Mouse (Mus musculus) layer of hippocampus, adult 2 months (tissue): Measurements from ENCODE around the gene Asic3. TPM values are rescaled to one million over a fixed set of nuclear protein-coding genes. Genes with fewer than 3 reads are reported as not detected.

ENCODE experiments used
- DNase-seq, 2 experiments: peaks; one replicate each; pipeline ENCODE4 v3.0.0; 2022; ENCODE audit warnings: low spot score in 2 of 2
- H3K27ac ChIP-seq: fragments of 200-600 bp; 2 replicates; pipeline ENCODE4 v1.8.1; 2022
- H3K4me3 ChIP-seq: fragments of 200-600 bp; 2 replicates; pipeline ENCODE4 v1.8.1; 2022; ENCODE audit warnings: mild to moderate bottlenecking
- CTCF ChIP-seq: fragments of 200-600 bp; conservative IDR thresholded peaks from 2 replicates; pipeline ENCODE4 v1.8.1; 2022; ENCODE audit warnings: antibody characterized with exemption, mild to moderate bottlenecking, moderate library complexity
- total RNA-seq, 2 experiments: library from RNA; stranded (reverse); gene quantifications; 2 replicates each; pipeline ENCODE4 v1.2.3; 2021

Gene Asic3
- total RNA-seq, 2 experiments from 2014 or later, result 0.20 to 0.39 TPM

- Histone ChIP-seq H3K27ac (peak within 1 kb of the TSS; percentile 96), H3K4me3 (peak within 1 kb of the TSS; percentile 91)
- no peak for TF ChIP-seq CTCF
- DNase-seq, result no peak
These were observed 39.0 kb downstream of the Asic3 start, which contains the start of gene Agap3 for GRCm38 (mm10) chr5:24452030-24452690. Agap3 (plus strand) TSS chr5:24452177.

- peak overlapping the region; percentile 94 for H3K27ac ChIP-seq
- H3K4me3 ChIP-seq, result peak overlapping the region; percentile 91
- DNase-seq, result peak in 1 of 2 experiments; percentile 45
- no peak; the same call in 1 of the 2 replicates for TF ChIP-seq CTCF
These were observed 39.6 kb downstream of the Asic3 start for GRCm38 (mm10) chr5:24452691-24453233.

- DNase-seq, result no peak
- Histone ChIP-seq H3K4me3 (peak overlapping the region; percentile 91), H3K27ac (peak overlapping the region; percentile 94)
- no peak for TF ChIP-seq CTCF
These were observed 40.2 kb downstream of the Asic3 start for GRCm38 (mm10) chr5:24453283-24453984.

GRCm38 (mm10) chr5:24453985-24454303 is 40.8 kb downstream of the Asic3 start:
- H3K27ac ChIP-seq, result peak overlapping the region; percentile 94
- TF ChIP-seq CTCF, result no peak
- DNase-seq, result no peak
- peak overlapping the region; percentile 91 for H3K4me3 ChIP-seq

GRCm38 (mm10) chr5:24455076-24455475 is 41.9 kb downstream of the Asic3 start:
- no peak for TF ChIP-seq CTCF
- 0 out of 2 replicates have a peak overlapping the region, but pooled peaks have one; percentile 23 for H3K27ac ChIP-seq
- H3K4me3 ChIP-seq, result peak overlapping the region; percentile 27
- DNase-seq, result no peak

- Histone ChIP-seq H3K4me3 (peak overlapping the region; percentile 27), H3K27ac (0 out of 2 replicates have a peak overlapping the region, but pooled peaks have one; percentile 23)
- no peak for DNase-seq
- TF ChIP-seq CTCF, result no peak
These were observed 42.4 kb downstream of the Asic3 start for GRCm38 (mm10) chr5:24455613-24456012.

- Histone ChIP-seq H3K4me3 (no peak overlapping the region), H3K27ac (peak overlapping the region; percentile 60)
- no peak for TF ChIP-seq CTCF
- no peak for DNase-seq
These were observed 53.6 kb downstream of the Asic3 start for GRCm38 (mm10) chr5:24466762-24467161.

Other genes with a start within 250 kb of the Asic3 start
- gene Nupl2, start 248.4 kb upstream of the Asic3 start, total RNA-seq, result 10 to 100 TPM; 10.7 to 11.7 TPM
- 10 to 100 TPM; 21.7 to 23.6 TPM for gene Kcnh2, start 61.8 kb upstream of the Asic3 start, total RNA-seq
- 1 to 10 TPM; 6.6 to 7.8 TPM for gene Nos3, start 48.6 kb upstream of the Asic3 start, total RNA-seq
- gene Atg9b, start 21.2 kb upstream of the Asic3 start, total RNA-seq, result 1 to 10 TPM; 3.0 to 3.2 TPM
- gene Abcb8, start 19.7 kb upstream of the Asic3 start, total RNA-seq, result 10 to 100 TPM; 50.8 to 57.0 TPM
- gene Cdk5, start 10.1 kb downstream of the Asic3 start, total RNA-seq, result 100 to 1,000 TPM; 118 to 136 TPM
- 10 to 100 TPM; 32.5 to 37.6 TPM for gene Slc4a2, start 10.4 kb downstream of the Asic3 start, total RNA-seq
- 100 to 1,000 TPM; 127 to 130 TPM for gene Fastk, start 31.9 kb downstream of the Asic3 start, total RNA-seq
- 10 to 100 TPM; 22.2 to 22.5 TPM for gene Tmub1, start 34.5 kb downstream of the Asic3 start, total RNA-seq
- 100 to 1,000 TPM; 651 to 655 TPM for gene Agap3, start 38.8 kb downstream of the Asic3 start, total RNA-seq
- under 1 TPM in 1 of 2 experiments, not detected in 1; 0.10 TPM for gene Gbx1, start 113.8 kb downstream of the Asic3 start, total RNA-seq
- gene Asb10, start 127.6 kb downstream of the Asic3 start, total RNA-seq, result under 1 TPM in 1 of 2 experiments, not detected in 1; 0.31 TPM
- not detected for gene 4931409K22Rik, start 143.4 kb downstream of the Asic3 start, total RNA-seq
- gene Abcf2, start 164.1 kb downstream of the Asic3 start, total RNA-seq, result 10 to 100 TPM; 75.9 to 81.4 TPM
- 10 to 100 TPM; 63.6 to 66.7 TPM for gene Chpf2, start 173.3 kb downstream of the Asic3 start, total RNA-seq
- gene Smarcd3, start 211.0 kb downstream of the Asic3 start, total RNA-seq, result 10 to 100 TPM; 88.7 to 90.9 TPM